Mouse (Mus musculus): ENCODE measurements around the gene Gm4450.
"Not testable (repeated sequence)": the region's sequence is repeated elsewhere in the genome, so short reads cannot be mapped to it uniquely, and the experiment has no call there.

The Gm4450 gene

DNA sequence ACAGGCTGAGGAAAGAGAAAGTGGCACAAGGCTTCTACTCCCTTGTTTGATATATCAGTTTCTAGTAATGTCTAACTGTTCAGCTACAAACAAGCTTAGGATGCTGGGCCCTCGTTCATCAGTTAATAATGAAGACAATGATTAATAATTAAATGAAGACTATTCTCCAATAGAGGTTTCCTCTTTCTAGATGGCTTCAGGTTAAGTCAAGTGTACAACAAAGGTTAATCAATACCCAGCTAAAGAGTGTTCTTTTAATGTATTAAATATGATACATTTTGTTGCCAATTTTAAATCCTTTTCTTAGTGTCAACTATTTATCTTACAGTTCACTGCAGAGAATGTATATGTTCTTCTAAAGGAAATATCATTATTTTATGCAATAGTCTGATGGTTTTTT lies at the start of gene Gm4450:
Gm4450 (minus strand) TSS at position 101 of the 400 bp plus-strand sequence.
- DNase-seq, result not testable (repeated sequence)

DNA sequence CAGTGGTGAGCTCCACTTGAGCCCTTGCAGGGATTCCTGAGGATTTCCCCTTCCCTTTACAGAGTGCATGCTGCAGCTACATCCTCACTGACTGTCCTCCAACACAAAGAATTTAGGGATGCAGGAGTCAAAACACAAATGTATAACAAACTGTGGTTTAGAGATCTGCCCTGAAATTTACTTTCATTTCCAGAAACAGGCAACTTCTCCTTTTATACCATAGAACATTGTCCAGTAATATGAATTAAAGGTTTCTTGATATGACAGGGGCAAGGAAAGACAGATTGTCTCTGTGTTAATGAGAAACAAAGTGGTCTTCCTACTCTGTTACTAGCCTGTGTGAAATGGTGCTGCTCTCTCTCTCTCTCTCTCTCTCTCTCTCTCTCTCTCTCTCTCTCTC lies 40.5 kb upstream of the Gm4450 start:
- not testable (repeated sequence) for DNase-seq

DNA sequence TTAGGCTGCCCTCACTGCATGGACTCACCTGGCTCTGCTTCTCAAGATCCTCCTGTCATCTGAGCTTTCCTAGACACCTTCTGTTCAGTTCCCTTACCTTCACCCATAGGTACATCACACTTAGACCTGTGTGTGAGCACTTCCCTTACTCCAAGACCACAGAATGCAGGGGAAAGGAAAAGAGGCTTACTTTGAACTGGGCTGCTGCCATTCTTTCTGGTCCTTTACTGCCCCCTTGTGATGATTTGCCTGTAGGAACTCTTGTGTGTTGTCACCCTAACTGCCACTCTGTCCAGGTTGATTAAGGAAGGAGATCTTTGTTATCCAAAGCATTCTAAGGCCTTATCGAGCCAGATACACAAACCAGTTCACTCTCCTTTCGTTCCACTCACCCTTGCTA lies 39.8 kb upstream of the Gm4450 start:
- DNase-seq, result not testable (repeated sequence)

DNA sequence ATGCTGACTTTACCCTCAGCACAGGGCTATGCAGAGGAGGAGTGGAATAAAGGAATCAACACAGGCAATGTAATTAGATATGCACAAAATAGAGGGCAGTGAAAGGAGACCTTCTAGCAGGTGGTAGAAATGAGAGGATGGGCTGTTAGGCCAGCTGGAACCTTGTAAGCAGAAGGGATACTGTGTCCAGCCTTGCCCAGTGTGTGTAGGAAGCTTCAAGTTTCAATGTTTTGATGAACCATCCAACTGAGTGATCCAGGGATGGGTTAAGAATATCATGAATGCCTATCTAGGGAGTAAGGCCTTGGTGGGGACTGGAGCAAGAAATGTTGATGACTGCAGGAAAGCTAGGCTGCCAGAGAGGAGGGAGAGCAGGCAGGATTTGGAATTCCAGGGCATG lies 38.1 kb upstream of the Gm4450 start:
- not testable (repeated sequence) for DNase-seq

DNA sequence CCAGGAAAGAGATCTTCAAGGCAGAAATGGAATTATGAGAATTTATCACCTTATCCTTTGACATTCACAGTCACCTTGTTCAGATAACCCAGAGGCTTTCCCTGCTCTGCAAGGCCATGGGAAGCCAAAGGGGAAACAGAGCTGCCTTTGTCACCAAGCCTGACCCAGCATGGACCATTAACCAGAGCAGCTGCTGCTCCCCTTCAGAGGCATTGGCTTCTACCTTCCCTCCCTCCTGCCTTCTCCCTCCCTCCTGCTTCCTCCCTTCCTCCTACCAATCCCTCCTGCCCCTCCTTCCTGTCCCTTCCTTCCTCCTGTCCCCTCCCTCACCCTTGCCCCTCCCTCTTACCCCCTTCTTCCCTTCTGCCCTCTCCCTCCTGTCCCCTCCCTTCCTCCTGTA lies 37.3 kb upstream of the Gm4450 start:
- DNase-seq, result not testable (repeated sequence)

DNA sequence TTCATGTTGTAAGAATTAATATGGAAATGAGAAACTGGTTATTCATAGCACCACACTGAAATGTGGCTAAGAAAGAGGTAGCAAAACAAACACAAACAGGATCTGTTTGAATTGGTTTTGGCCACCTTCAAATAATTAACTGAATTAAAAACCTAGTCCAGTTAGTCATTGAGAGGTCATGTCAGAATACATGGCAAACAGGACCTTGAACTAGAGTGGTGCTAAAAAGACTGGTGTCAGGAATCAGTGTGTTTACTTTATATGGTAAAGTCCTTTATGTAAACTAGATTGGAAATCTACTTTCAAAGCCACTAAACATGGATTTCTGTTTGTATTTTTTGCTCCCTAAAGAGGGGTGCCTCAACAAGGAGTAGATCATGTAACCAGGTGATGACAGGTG lies 14.6 kb upstream of the Gm4450 start:
- DNase-seq, result not testable (repeated sequence)

DNA sequence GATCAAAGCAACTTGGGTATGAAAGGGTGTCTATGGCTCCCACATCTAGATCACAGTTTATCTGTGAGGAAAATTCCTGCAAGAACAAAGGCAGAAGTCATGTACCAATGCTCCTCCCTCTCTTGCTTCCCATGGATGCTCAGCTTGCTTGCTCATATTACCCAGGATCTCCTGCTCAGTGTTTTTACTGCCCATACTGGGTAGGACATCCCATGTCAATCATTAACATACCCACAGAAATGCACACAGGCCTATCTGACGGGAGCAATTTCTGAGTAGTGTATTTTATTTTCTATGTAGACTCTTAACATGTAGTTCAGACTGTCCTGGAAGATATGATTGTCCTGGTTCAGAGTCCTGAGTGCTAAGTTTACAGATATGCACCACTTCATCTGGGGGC lies 14.1 kb upstream of the Gm4450 start:
- DNase-seq, result not testable (repeated sequence)

DNA sequence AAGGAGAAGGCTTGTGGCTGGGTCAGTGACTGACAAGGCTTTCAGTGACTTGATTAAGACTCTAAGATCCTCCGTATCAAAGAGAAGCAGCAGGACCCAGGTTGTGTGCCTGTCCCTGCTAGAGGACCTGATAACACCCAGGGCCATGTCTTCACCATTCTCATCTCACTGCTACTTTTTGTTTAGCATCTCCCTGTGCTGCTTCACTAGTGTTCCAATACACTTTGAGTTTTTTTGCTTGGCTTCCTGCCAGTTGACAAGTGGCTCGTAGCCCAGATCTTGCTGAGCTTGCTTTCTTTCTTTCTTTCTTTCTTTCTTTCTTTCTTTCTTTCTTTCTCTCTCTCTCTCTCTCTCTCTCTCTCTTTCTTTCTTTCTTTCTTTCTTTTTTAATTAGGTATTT lies 12.4 kb upstream of the Gm4450 start:
- not testable (repeated sequence) for DNase-seq

DNA sequence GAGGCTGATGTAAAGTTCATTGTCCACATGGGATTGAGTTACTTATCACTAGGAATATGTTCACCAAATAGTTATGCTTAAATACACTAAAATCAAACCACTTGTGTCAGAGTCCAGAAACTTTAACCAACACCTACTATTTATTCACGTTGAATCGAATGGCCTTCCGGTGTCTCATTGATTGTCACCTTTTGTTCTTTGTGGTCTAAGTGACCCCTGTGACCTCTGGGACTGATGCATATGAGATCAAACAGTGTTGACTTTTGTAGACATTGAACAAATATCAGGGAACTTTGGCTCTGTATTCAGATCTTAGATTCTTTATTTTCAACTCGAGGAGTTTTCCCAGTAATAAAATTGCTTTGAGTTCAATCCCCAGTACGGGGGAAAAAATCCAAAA lies 3.1 kb downstream of the Gm4450 start:
- not testable (repeated sequence) for DNase-seq

DNA sequence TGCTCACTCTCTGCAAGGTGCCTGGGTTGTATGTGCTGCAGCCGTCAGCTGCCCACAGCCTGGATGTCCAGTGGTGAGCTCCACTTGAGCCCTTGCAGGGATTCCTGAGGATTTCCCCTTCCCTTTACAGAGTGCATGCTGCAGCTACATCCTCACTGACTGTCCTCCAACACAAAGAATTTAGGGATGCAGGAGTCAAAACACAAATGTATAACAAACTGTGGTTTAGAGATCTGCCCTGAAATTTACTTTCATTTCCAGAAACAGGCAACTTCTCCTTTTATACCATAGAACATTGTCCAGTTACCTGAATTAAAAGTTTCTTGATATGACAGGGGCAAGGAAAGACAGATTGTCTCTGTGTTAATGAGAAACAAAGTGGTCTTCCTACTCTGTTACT lies 13.0 kb downstream of the Gm4450 start:
- not testable (repeated sequence) for DNase-seq

DNA sequence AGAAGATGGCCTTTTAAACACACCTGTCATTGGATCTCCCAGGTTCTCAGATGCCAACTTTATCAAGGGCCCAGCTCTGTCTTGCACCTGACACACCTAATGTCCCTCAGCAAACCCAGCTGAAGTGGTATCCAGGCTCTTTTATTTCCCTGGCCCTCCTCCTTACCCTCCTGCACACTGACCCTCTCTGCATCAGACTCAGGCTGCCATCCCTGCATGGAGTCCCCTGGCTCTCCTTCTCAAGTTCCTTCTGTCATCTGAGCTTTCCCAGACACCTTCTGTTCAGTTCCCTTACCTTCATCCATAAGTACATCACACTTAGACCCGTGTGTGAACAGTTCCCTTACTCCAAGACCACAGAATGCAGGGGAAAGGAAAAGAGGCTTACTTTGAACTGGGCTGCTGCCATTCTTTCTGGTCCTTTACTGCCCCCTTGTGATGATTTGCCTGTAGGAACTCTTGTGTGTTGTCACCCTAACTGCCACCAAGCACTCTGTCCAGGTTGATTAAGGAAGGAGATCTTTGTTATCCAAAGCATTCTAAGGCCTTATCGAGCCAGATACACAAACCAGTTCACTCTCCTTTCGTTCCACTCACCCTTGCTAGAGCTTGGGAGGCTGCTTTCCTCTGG lies 13.7 kb downstream of the Gm4450 start:
- not testable (repeated sequence) for DNase-seq

DNA sequence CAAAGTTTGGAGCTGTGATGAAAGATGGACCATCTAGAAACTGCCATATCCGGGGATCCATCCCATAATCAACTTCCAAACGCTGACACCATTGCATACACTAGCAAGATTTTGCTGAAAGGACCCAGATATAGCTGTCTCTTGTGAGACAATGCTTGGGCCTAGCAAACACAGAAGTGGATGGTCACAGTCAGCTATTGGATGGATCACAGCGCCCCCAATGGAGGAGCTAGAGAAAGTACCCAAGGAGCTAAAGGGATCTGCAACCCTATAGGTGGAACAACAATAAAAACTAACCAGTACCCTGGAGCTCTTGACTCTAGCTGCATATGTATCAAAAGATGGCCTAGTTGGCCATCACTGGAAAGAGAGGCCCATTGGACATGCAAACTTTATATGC lies 14.7 kb downstream of the Gm4450 start:
- not testable (repeated sequence) for DNase-seq

DNA sequence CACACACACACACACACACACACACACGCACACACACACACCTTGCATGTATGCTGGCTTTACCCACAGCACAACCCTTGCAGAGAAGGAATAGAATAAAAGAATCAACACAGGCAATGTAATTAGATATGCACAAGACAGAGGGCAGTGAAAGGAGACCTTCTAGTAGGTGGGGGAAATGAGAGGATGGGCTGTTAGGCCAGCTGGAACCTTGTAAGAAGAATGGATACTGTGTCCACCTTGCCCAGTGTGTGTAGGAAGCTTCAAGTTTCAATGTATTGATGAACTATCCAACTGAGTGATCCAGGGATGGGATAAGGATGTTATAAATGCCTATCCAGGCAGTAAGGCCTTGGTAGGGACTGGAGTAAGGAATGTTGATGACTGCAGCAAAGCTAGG lies 21.9 kb downstream of the Gm4450 start:
- no peak for DNase-seq

DNA sequence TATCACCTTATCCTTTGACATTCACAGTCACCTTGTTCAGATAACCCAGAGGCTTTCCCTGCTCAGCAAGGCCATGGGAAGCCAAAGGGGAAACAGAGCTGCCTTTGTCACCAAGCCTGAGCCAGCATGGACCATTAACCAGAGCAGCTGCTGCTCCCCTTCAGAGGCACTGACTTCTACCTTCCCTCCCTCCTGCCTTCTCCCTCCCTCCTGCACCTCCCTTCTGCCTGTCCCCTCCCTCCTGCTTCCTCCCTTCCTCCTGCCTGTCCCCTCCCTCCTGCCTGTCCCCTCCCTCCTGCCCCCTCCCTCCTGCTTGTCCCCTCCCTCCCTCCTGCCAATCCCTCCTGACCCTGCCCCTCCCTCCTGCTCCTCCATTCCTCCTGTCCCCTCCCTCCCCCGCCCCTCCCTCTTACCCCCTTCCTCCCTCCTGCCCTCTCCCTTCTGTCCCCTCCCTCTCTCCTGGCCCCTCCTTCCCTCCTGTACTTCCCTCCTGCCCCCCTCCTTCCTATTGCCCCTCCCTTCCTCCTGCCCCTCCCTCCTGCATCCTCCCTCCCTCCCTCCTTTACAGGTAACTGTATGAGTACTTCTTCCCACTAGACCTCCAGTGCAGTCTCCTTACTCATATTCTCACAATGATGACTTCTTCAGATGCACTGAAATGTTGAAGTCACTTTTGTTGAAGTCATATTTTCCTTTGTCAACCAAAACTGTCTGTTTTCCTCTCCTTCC lies 22.7 kb downstream of the Gm4450 start:
- DNase-seq, result no peak

DNA sequence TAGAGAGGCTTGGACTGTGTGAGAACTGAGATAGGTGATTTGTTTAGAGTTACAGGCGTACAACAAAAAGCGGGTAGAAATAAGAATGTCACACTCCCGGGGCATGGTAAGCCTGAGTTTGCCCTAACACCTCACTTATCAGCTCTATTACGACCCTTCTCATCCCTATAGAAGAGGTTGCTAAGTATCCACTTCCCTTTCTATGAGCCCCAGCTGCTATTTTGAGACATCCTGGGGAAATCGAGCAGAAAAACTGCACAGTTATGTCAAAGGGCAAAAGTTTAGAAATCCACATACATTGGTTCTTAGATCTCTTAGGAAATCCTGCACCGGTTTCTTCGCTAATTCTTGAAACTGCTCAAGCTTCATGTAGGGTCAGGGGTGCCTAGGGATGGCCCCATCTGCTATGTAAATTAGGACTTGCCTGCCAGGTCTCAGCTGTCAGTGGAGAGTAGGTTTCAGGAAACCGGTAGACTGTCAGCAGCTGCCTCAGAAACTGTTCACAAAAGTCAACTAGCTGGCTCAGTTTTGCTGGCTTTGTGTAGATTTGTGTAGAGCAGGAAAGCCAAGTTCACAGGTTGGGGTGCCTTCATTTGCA lies 27.9 kb downstream of the Gm4450 start:
- DNase-seq, result no peak

DNA sequence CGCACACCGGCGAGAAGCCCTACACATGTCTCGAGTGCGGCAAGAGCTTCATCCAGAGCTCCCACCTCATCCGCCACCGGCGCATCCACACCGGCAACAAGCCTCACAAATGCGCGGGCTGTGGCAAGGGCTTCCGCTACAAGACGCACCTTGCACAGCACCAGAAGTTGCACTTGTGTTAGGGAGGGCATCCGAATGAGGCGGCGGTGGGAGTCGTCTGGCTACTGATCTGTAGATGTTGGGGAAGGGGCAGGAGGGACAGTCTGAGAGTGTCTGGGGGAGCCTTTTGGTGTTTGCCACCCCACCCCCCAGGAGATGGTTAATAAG lies 28.5 kb downstream of the Gm4450 start:
- peak in 1 of 2 experiments; percentile 25 for DNase-seq

DNA sequence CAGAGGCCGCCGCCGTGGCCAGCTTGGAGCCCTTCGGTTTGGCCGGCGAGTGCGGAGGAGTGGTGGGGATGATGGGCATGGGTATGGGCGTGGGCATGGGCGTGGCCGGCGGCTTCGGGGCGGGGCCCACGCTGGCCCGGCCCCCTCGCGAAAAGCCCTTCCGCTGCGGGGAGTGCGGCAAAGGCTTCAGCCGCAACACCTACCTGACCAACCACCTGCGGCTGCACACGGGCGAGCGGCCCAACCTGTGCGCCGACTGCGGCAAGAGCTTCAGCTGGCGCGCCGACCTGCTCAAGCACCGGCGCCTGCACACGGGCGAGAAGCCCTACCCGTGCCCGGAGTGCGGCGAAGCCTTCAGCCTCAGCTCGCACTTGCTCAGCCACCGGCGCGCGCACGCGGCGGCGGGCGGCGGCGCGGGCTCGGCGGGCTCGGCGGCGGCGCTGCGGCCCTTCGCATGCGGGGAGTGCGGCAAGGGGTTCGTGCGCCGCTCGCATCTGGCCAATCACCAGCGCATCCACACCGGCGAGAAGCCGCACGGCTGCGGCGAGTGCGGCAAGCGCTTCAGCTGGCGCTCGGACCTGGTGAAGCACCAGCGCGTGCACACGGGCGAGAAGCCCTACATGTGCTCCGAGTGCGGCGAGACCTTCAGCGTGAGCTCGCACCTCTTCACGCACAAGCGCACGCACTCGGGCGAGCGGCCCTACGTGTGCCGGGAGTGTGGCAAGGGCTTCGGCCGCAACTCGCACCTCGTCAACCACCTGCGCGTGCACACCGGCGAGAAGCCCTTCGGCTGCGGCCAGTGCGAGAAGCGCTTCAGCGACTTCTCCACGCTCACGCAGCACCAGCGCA lies 29.1 kb downstream of the Gm4450 start:
- peak; percentile 59 to 68 for DNase-seq

DNA sequence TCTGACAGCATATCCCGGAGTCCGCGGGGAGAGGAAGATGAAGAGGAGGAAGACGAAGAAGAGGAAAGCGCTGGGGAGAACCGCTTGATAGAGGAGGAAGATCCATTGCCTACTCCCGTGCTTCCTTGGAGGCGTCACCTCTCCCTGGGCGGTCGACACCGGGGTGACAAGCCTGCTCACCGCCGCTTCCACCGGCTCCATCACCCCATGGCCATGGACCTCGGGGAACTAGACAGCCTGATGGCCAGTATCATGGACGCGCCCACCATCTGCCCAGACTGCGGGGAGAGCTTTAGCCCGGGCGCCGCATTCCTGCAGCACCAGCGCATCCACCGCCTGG lies 29.7 kb downstream of the Gm4450 start:
- DNase-seq, result no peak

DNA sequence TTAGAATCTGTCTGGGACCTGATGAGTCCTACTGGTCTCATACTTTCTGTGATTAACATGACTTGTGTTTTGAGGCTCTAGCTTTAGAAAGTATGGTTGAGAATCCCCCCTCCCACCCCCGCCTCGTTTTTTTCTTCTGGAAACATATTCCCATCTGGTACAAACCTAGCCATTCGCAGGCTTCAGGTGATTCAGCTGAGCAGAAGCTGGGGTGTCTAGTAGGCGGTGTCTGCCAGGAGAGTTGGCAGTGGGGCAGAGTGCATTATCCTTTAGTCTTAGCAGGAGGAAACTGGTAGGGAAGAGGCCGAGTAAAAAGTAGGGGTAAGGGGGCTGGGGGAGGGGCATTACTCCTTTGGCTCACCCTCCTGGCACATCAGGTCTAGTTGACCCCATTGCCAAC lies 30.2 kb downstream of the Gm4450 start:
- no peak for DNase-seq

DNA sequence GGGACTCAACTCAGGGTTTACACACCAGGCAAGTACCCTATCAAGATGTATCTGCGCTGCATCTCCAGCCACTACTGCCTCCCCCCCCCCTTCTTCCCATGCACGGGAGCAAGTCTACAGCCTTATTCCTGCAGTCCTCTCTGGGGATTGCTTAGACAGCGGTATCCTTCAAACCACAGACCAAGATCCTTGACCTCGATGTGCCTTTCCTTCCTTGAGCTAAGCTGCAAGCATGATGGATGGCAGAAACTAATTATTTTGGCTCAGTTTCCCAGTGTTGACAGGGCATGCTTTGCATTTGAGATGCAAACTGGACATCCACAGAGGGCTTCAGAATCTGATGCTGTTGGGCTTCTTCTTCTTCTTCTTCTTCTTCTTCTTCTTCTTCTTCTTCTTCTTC lies 34.0 kb downstream of the Gm4450 start:
- DNase-seq, result no peak

DNA sequence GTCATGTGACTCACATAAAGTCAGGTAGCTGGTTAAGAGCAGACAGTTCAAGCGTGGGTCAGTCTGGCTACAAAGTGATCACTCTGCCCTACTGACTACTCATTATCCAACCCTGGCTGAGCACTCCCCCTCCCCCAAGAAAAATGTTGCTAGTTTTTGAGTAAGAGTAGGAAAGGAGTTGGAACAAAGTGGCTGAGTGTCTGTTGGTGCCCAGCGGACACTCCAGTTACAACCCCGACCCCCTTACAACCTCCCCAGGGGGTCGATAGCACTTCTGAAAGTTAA lies 37.2 kb downstream of the Gm4450 start:
- DNase-seq, result no peak

DNA sequence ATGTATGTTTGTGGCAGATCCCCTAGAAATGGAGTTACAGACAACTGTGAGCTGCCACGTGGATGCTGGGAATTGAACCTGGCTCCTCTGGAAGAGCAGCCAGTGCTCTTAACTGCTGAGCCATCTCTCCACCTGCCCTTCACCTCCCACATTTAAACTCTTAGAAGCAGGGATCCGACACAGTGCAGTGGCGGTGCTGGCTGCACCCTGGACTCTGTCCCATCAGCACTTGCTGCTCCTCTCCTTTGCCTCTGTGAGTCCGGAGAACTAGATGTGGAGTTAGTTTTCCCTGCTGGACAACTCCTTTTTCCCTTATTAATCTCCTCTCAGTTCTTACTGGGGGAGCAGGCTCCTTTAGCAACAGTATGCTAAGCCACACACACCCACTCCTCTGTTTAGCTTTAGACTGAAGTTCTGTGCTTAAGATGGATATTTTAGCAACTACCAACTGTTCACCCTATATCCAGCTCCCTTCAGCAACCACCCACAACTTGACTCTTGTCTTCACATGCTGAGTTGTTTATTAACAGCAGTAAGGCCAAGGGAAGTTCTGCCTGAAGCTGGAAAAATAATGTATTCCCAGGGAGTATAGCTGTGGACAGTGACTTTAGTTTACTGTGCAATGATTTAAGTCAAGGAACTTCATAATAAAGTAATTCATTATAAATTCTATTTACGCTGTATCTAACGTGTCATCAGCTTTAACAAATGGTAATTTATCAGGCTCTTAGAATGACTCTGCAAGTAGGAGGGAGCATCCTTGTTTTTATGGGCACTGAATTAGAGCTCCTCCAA lies 37.7 kb downstream of the Gm4450 start:
- no peak for DNase-seq

DNA sequence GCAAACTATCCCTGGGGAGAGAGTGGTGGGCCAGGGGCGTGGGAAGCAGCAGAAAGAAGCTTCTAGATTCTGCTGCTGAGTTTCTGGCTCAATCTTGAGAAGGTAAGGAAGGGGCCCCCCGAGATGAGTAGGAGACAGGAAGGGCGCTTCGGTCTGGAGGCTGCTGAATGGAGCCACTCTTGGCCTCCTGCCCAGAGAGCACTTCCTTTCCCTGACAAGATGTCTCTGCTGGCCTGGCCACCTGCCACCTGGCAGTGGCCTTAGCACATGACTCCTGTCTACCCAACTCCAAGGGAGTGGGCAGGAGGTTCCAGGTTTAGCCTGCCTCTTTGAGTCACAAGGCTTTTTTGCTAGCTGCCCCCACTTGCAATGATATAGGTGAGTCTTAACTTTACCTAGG lies 39.6 kb downstream of the Gm4450 start:
- peak; percentile 39 to 42 for DNase-seq
